Mouse (Mus musculus) monocyte, adult 5-6 weeks (primary cell): ENCODE results near the gene Slc37a1. TPM values are rescaled to one million over a fixed set of nuclear protein-coding genes. Genes with fewer than 3 reads are reported as not detected.

Source experiments
- ATAC-seq: fragments of 153-309, 156-312 bp; replicated peaks from 2 replicates; pipeline ENCODE4 v1.8.0; 2017; ENCODE audit warnings: mild to moderate bottlenecking; ENCODE audit not compliant: low TSS enrichment, insufficient number of reproducible peaks, severe bottlenecking, poor library complexity, low FRiP score
- total RNA-seq: library from RNA; stranded (forward); fragments of 200-1000, 200-491, 200-594 nt; gene quantifications from 3 replicates; pipeline ENCODE4 v1.2.3, GENCODE M21; 2017

Slc37a1 gene
- 7.3 to 22.9 TPM (median 9.3 TPM) in 3 replicates for total RNA-seq

GRCm38 (mm10) chr17:31286492-31286891 lies at the start of gene Slc37a1:
Slc37a1 (plus strand) TSS chr17:31286792.
- ATAC-seq: no peak

GRCm38 (mm10) chr17:31238234-31239020 lies 48.2 kb upstream of the Slc37a1 start:
- ATAC-seq: no peak

DNA sequence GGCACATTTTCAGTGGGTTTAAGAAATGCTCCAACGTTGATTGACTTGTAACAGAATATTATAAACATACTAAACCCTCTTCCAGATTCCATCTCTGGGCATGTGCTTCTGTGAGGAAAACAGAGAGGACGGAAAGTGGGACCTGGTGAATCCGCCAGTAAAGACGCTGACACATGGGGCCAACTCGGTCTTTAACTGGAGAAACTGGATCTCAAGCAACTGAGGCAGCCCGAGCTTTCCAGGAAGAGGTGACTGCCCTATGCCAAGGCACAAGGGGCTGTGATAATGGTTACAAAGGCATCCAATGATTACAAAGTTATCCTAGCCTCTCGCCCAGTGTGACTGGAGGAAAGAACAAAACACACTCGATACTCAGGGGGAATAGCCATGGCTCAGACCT lies 45.4 kb upstream of the Slc37a1 start:
- no peak for ATAC-seq

DNA sequence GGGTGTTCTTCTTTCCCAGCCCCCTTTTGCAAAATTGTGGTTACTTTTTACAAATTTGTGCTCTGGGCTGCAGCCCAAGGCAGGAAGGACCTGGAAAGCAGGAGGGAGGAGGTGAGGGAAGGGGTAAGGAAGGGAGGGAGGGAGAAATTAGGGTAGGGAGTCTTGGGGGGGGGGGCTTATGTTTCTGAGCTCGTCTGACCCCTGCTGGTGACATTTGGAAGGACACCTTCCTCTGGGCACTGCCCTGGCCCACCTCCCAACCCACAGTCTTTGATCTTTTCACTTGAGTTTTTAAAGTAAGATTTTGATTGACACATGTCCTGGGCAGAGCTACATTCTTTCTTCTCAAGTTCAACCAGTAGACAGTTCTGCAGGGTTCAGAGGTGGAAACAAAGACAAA lies 43.8 kb upstream of the Slc37a1 start:
- no peak for ATAC-seq

DNA sequence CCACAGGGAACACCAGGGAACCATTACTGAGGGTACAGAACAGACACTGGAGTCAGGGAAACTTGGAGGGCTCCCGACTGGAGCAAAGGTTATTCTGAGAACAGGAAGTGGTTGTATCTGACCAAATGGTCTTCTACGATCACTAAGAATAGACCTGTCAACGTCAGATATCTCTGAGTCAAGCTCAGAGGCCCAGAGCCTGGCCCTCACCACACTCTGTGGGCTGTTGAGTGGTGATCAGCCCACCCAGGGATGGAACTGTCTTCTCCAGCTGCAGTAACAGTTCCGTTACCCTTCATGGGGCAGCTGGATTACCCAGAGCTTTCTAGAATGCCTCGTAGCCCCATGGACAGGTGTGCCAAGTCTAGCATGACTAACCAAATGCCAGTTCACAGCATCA lies 41.3 kb upstream of the Slc37a1 start:
- no peak for ATAC-seq

- no peak for ATAC-seq
These were observed 39.4 kb upstream of the Slc37a1 start for GRCm38 (mm10) chr17:31247144-31247543.

DNA sequence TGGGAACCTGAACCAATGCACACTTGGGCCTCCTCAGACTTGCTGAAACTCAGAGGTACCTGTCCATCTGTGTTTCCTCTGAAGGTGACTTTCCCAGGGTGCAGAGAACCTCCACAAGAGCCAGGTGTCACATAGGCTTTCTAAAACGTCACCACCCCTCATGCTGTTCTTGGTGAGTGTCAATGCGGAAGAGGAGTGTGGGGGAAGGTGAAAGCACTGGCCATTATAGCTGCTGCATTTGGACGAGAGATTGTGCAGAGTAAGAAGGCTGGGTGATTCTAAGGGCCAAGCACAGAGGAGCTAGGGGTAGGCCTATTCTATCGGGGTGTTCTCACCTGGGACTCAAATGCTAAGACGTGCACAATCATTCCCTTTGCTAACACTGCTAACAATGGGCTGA lies 32.6 kb upstream of the Slc37a1 start:
- ATAC-seq: no peak

- ATAC-seq: peak; percentile 87
These were observed 32.1 kb upstream of the Slc37a1 start for GRCm38 (mm10) chr17:31254463-31254931.

GRCm38 (mm10) chr17:31257149-31257548 lies 29.4 kb upstream of the Slc37a1 start:
- ATAC-seq: no peak

DNA sequence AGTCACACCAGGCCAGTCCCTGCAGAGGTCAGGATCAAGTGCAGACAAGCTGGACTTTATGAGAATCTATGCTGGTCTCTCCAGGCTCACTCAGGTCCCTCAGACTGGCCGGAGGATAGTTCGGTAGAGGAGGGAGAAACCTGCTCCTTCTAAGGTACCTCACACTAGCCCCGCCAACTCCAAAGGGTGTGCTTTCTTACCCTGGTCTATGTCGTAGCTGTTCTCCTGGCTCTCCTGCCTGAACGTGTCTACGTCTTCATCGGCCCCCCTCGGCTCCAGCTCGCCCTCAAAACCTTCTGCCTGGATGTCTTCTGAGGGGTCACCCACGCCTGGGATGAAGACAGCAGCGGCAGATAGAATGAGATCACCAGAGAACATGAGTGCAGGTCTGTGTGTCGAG lies 28.7 kb upstream of the Slc37a1 start:
- ATAC-seq: no peak

- ATAC-seq: no peak
These were observed 28.2 kb upstream of the Slc37a1 start for GRCm38 (mm10) chr17:31258310-31258865.

GRCm38 (mm10) chr17:31259145-31259544 lies 27.4 kb upstream of the Slc37a1 start:
- ATAC-seq: no peak

DNA sequence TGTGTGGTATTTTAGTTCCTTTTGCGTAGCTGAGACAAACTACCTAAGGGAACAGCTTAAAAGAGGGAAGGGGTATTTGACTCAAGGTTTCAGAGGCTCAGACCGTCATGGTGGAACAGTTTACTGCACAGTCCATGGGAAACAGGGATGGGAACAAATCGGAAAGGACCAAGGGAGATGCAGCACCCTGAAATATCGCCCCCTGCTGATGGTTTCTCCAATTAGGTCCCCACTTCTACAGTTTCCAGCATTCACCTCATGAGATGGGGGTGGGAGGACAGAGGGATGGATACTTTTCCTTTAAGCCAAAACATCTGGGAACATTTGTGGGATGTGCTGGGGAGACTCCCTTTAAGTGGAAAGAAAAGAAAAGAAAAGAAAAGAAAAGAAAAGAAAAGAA lies 26.8 kb upstream of the Slc37a1 start:
- no peak for ATAC-seq

- ATAC-seq: no peak
These were observed 26.2 kb upstream of the Slc37a1 start for GRCm38 (mm10) chr17:31260430-31260829.

DNA sequence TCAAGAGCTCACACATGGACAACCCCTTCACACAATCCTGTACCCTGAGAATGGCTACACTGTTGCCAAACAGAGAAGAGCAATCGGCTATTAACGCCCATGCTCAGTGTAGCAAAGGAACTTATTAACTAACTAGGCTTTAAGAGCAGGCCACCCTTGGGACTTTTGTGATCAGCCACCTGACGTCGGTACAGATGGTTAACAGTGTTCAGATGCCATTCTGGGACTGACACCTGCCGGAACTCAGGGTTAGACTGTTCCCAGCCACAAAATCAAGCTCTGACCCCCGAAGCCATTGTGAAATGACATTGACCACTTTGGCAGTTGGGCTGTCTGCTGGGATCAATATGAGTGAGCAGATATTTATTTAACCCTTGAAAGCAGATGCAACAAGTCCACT lies 25.2 kb upstream of the Slc37a1 start:
- ATAC-seq: no peak

DNA sequence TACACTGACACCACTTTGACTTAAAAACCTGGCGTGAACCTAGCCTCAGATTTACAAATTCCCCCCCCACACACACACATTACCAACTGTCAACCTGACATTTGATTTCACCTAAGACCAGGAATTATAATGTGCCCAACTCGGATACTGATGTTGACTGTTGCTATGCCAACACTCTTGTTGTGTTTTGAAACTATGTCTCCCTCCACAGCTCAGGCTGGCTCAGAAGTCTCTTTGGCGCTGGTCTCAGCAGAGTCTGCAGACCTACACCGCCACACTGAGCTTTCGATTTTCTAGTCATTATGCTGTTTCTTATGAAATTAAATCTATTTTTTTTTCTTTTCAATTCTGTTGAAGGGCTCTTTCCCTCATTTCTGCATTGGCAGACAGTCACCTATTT lies 23.9 kb upstream of the Slc37a1 start:
- no peak for ATAC-seq

GRCm38 (mm10) chr17:31263770-31264169 lies 22.8 kb upstream of the Slc37a1 start:
- no peak for ATAC-seq

GRCm38 (mm10) chr17:31264372-31264771 lies 22.2 kb upstream of the Slc37a1 start:
- no peak for ATAC-seq

- ATAC-seq: peak; percentile 79; the same call in 1 of the 2 replicates
These were observed 21.4 kb upstream of the Slc37a1 start for GRCm38 (mm10) chr17:31265171-31265572.

DNA sequence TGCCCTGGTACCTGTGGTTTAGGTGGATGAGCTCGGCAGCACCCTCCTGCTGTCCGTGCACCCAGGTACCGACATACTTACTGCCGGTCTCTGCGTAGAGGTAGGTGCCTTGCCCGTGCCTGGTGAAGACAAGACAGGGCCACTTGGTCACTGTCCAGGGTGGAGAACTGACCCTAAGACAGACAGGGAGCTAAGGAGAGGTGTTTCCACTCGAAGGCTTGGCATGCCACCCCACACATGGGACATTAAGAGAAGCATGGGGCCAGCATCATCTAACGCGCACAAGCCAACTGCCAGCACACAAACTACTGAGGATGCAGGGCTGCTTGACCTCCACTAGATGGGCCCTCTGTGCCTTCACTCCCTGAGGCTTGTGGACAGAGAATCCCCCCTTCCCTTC lies 20.8 kb upstream of the Slc37a1 start:
- no peak for ATAC-seq
